In genomic region chr15:79011550-79011949, GRCm38 (mm10) we compare ENCODE assay signal across 26 mouse cellular contexts. TPM values are rescaled to one million over a fixed set of nuclear protein-coding genes. Genes with fewer than 3 reads are reported as not detected.
A peak's percentile ranks its signal among the peaks of the same experiment; 100 is the strongest.
DNase-seq lines count a peak whose midpoint lies in the region; ATAC-seq and TF ChIP-seq lines count a peak whose summit lies in the region.
"Had no signal": no experiment of that assay in that cellular context is flagged by ENCODE, and none has a peak within 500 bp of the region (broad histone marks: within the 10 kb centered on the region; RNA-seq: fewer than 3 reads in every experiment).

No protein-coding gene starts in this region.

- peak overlapping the region; percentile 71 for H3K27ac ChIP-seq in hindbrain, embryonic 11.5 days (ENCODE audit: low read depth, low read length)
- no peak overlapping the region for H3K27ac ChIP-seq in hindbrain, postnatal 0 days
- H3K27ac ChIP-seq in neural tube, embryonic 15.5 days (replicated peaks): no peak overlapping the region
- H3K27ac ChIP-seq: forebrain, embryonic 13.5 days; heart, embryonic 13.5 days; layer of hippocampus, adult 2 months; limb, embryonic 13.5 days; liver, embryonic 13.5 days; stomach, embryonic 15.5 days had no signal

- no peaks in the 10 kb centered on the region for H3K27me3 ChIP-seq in hindbrain, embryonic 11.5 days (ENCODE audit: control insufficient read depth, insufficient read depth, low read length)
- no peaks in the 10 kb centered on the region for H3K27me3 ChIP-seq in hindbrain, postnatal 0 days (ENCODE audit: insufficient read depth, low read length)
- H3K27me3 ChIP-seq in neural tube, embryonic 15.5 days (replicated peaks): no peaks in the 10 kb centered on the region
- H3K27me3 ChIP-seq: forebrain, embryonic 13.5 days; heart, embryonic 13.5 days; limb, embryonic 13.5 days; liver, embryonic 13.5 days; stomach, embryonic 15.5 days had no signal

- H3K9ac ChIP-seq in hindbrain, embryonic 11.5 days (ENCODE audit: low read depth, low read length): no peak overlapping the region
- no peak overlapping the region for H3K9ac ChIP-seq in hindbrain, postnatal 0 days (replicated peaks; ENCODE audit: low read length)
- H3K9ac ChIP-seq in neural tube, embryonic 15.5 days (replicated peaks): no peak overlapping the region
- H3K9ac ChIP-seq: forebrain, embryonic 13.5 days; heart, embryonic 13.5 days; limb, embryonic 13.5 days; liver, embryonic 13.5 days; lung, embryonic 14.5 days; stomach, embryonic 15.5 days had no signal

- H3K4me2 ChIP-seq in hindbrain, embryonic 11.5 days (replicated peaks; ENCODE audit: low read depth, low read length): no peak overlapping the region
- H3K4me2 ChIP-seq in hindbrain, postnatal 0 days (ENCODE audit: low read depth, low read length): no peak overlapping the region
- H3K4me2 ChIP-seq in neural tube, embryonic 15.5 days: no peak overlapping the region
- H3K4me2 ChIP-seq: forebrain, embryonic 13.5 days; heart, embryonic 13.5 days; limb, embryonic 13.5 days; liver, embryonic 13.5 days; lung, embryonic 14.5 days; stomach, embryonic 15.5 days had no signal

- H3K9me3 ChIP-seq in hindbrain, embryonic 11.5 days (ENCODE audit: control insufficient read depth, low read length): no peaks in the 10 kb centered on the region
- no peaks in the 10 kb centered on the region for H3K9me3 ChIP-seq in hindbrain, postnatal 0 days (ENCODE audit: low read length)
- H3K9me3 ChIP-seq in neural tube, embryonic 15.5 days (replicated peaks): no peaks in the 10 kb centered on the region
- H3K9me3 ChIP-seq: forebrain, embryonic 13.5 days; heart, embryonic 13.5 days; limb, embryonic 13.5 days; liver, embryonic 13.5 days; stomach, embryonic 15.5 days had no signal

- no peak overlapping the region for H3K4me3 ChIP-seq in hindbrain, embryonic 11.5 days (ENCODE audit: low read depth, low read length)
- H3K4me3 ChIP-seq in hindbrain, postnatal 0 days (ENCODE audit: low read length): no peak overlapping the region
- no peak overlapping the region for H3K4me3 ChIP-seq in neural tube, embryonic 15.5 days (replicated peaks)
- H3K4me3 ChIP-seq: forebrain, embryonic 13.5 days; heart, embryonic 13.5 days; layer of hippocampus, adult 2 months; limb, embryonic 13.5 days; liver, embryonic 13.5 days; stomach, embryonic 15.5 days had no signal

- no peaks in the 10 kb centered on the region for H3K36me3 ChIP-seq in hindbrain, embryonic 11.5 days (ENCODE audit: control insufficient read depth, insufficient read depth, low read length)
- no peaks in the 10 kb centered on the region for H3K36me3 ChIP-seq in hindbrain, postnatal 0 days (ENCODE audit: insufficient read depth, low read length)
- peaks cover 4% of the 10 kb centered on the region for H3K36me3 ChIP-seq in neural tube, embryonic 15.5 days

- peaks cover 10% of the 10 kb centered on the region for H3K4me1 ChIP-seq in hindbrain, embryonic 11.5 days (replicated peaks; ENCODE audit: control insufficient read depth, insufficient read depth, low read length)
- H3K4me1 ChIP-seq in hindbrain, postnatal 0 days (ENCODE audit: insufficient read depth, low read length): no peaks in the 10 kb centered on the region
- H3K4me1 ChIP-seq in neural tube, embryonic 15.5 days: no peaks in the 10 kb centered on the region
- H3K4me1 ChIP-seq: limb, embryonic 13.5 days; stomach, embryonic 15.5 days had no signal

- TF ChIP-seq CTCF in hindbrain, postnatal 0 days (IDR thresholded peaks at IDR 0.05; ENCODE audit: low read depth): no peak

- 37% methylated on average over 10 of the region's 10 CpGs for WGBS in hindbrain, embryonic 11.5 days
- WGBS in hindbrain, postnatal 0 days: 33% methylated on average over 10 of the region's 10 CpGs
- WGBS in neural tube, embryonic 15.5 days: 27% methylated on average over 10 of the region's 10 CpGs

- ATAC-seq in hindbrain, embryonic 11.5 days (ENCODE audit: low FRiP score): peak; percentile 54
- ATAC-seq in hindbrain, postnatal 0 days: no peak
- ATAC-seq in neural tube, embryonic 15.5 days (ENCODE audit: low FRiP score): no peak
- ATAC-seq: forebrain, embryonic 13.5 days; inflammation-experienced regulatory T-cells, adult 6 months had no signal

- DNase-seq in embryo, embryonic 10 days (ENCODE audit: low spot score): peak; percentile 51
- no peak for DNase-seq in embryo, embryonic 9.5 days (ENCODE audit: extremely low spot score)
- DNase-seq in hindbrain, embryonic 11.5 days (ENCODE audit: low spot score): peak; percentile 43
- no peak for DNase-seq in hindbrain, postnatal 0 days (ENCODE audit: low spot score)
- DNase-seq in neural tube, embryonic 10.5 days (ENCODE audit: extremely low spot score, low spot score): peak; percentile 39
- DNase-seq in cerebellum, adult 18-20 months: no peak
- no peak for DNase-seq in frontal cortex, postnatal 36 days (ENCODE audit: low spot score in 2 of 2)
- DNase-seq: adrenal gland, adult 2 months; cerebellum, adult 9-11 months; kidney, postnatal 10 days; layer of hippocampus, postnatal 36 days; liver, embryonic 13.5 days; lung, embryonic 14.5 days; lung, postnatal 36 days; thymus, adult 2 months had no signal

RNA-seq across cellular contexts. Expression of gene H1f0, which starts 16.7 kb away (rescaled TPM):
- 154 and 306 TPM in 2 replicates for polyA plus RNA-seq in hindbrain, embryonic 11.5 days (2014; fragmentation: Nextera tagmentation; extraction: Ambion mirVana)
- total RNA-seq in hindbrain, postnatal 0 days (2014; rRNA removed): 211 and 233 TPM in 2 replicates
- 259 and 272 TPM in 2 replicates for polyA plus RNA-seq in hindbrain, postnatal 0 days (2015; fragmentation: Nextera tagmentation; extraction: Ambion mirVana)
- 169 and 222 TPM in 2 replicates for polyA plus RNA-seq in neural tube, embryonic 15.5 days (2015; fragmentation: Nextera tagmentation; extraction: Ambion mirVana)

RNA-seq across cellular contexts. Expression of gene Galr3, which starts 30.1 kb away (rescaled TPM):
- polyA plus RNA-seq in hindbrain, embryonic 11.5 days (2014; fragmentation: Nextera tagmentation; extraction: Ambion mirVana): not detected in 2 replicates
- 0.47 and 1.2 TPM in 2 replicates for total RNA-seq in hindbrain, postnatal 0 days (2014; rRNA removed)
- 0.20 and 0.25 TPM in 2 replicates for polyA plus RNA-seq in hindbrain, postnatal 0 days (2015; fragmentation: Nextera tagmentation; extraction: Ambion mirVana)
- 0.14 and 0.17 TPM in 2 replicates for polyA plus RNA-seq in neural tube, embryonic 15.5 days (2015; fragmentation: Nextera tagmentation; extraction: Ambion mirVana)
- total RNA-seq: gastrocnemius, adult 18-20 months; gastrocnemius, postnatal 4 days; heart, postnatal 25 days; layer of hippocampus, postnatal 36 days; neutrophil, adult 5-6 weeks had no signal
- polyA plus RNA-seq: forebrain, embryonic 13.5 days; heart, embryonic 13.5 days; inflammation-experienced regulatory T-cells, adult 6 months; limb, embryonic 13.5 days; lung, embryonic 14.5 days had no signal

RNA-seq across cellular contexts. Expression of gene Ankrd54, which starts 51.1 kb away (rescaled TPM):
- polyA plus RNA-seq in hindbrain, embryonic 11.5 days (2014; fragmentation: Nextera tagmentation; extraction: Ambion mirVana): 56.3 and 59.7 TPM in 2 replicates
- total RNA-seq in hindbrain, postnatal 0 days (2014; rRNA removed): 60.4 and 62.5 TPM in 2 replicates
- 36.7 and 42.4 TPM in 2 replicates for polyA plus RNA-seq in hindbrain, postnatal 0 days (2015; fragmentation: Nextera tagmentation; extraction: Ambion mirVana)
- polyA plus RNA-seq in neural tube, embryonic 15.5 days (2015; fragmentation: Nextera tagmentation; extraction: Ambion mirVana): 52.4 and 52.8 TPM in 2 replicates

Comparison
In these comparisons a context has a peak if more than half of its experiments do, and no peak if none do; other contexts are left out.
1. DNase-seq: peak in embryo, embryonic 10 days (single experiment), hindbrain, embryonic 11.5 days (single experiment) and neural tube, embryonic 10.5 days (single experiment); none in embryo, embryonic 9.5 days (single experiment), hindbrain, postnatal 0 days (single experiment), cerebellum, adult 18-20 months (0 of 2) and frontal cortex, postnatal 36 days (0 of 2).